Mouse (Mus musculus) ES-CJ7 (cell line): ENCODE results near the gene 2210407C18Rik.

ENCODE experiments used
- DNase-seq: peaks from one replicate; pipeline ENCODE4 v3.0.0; 2011; ENCODE audit warnings: low read depth, low spot score

2210407C18Rik gene

GRCm38 (mm10) chr11:58602062-58602461 is 13.8 kb downstream of the 2210407C18Rik start:
- no peak for DNase-seq

- DNase-seq: no peak
Measured at GRCm38 (mm10) chr11:58597837-58598236, 18.0 kb downstream of the 2210407C18Rik start.

- no peak for DNase-seq
Measured at GRCm38 (mm10) chr11:58594814-58595213, 21.1 kb downstream of the 2210407C18Rik start, which contains the start of gene Olfr324. Gene Olfr324, plus strand, starts transcription at chr11:58595114.

GRCm38 (mm10) chr11:58588620-58589250 is 27.1 kb downstream of the 2210407C18Rik start:
- DNase-seq: no peak

- DNase-seq: peak; percentile 35
Measured at GRCm38 (mm10) chr11:58587898-58588348, 28.0 kb downstream of the 2210407C18Rik start.

- DNase-seq: no peak
Measured at GRCm38 (mm10) chr11:58578636-58579035, 37.2 kb downstream of the 2210407C18Rik start.

- no peak for DNase-seq
Measured at GRCm38 (mm10) chr11:58577430-58577829, 38.4 kb downstream of the 2210407C18Rik start, which contains the start of gene Olfr325. Gene Olfr325, plus strand, starts transcription at chr11:58577730.

- DNase-seq: no peak
Measured at GRCm38 (mm10) chr11:58570405-58570804, 45.5 kb downstream of the 2210407C18Rik start, which contains the start of gene Olfr224. Gene Olfr224, minus strand, starts transcription at chr11:58570553.
